Mouse (Mus musculus) embryo, embryonic 10 days (tissue): Measurements from ENCODE around the gene Yars.

Experiments
- DNase-seq: peaks from one replicate; pipeline ENCODE4 v3.0.0-alpha.2; 2015; ENCODE audit warnings: low spot score

The Yars gene

DNA sequence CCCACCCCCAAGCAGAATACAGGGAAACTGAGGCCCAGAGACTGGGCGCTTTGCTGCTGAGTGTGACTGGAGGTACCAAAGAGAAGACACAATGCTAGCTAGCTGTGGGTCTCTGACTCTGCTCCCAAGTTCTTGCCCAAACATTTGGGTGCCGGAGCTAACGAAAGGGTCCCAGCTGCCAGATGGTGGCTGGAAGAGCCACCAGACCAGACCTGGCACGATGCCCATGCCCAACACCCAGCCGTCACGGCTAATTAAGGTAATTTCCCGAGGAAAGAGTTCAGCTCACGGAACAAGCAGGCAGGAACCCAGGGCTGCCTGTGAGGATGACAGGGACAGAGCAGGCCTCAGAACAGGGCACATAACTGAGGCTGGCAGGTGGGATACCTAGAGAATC lies 38.4 kb downstream of the Yars start:
- no peak for DNase-seq

DNA sequence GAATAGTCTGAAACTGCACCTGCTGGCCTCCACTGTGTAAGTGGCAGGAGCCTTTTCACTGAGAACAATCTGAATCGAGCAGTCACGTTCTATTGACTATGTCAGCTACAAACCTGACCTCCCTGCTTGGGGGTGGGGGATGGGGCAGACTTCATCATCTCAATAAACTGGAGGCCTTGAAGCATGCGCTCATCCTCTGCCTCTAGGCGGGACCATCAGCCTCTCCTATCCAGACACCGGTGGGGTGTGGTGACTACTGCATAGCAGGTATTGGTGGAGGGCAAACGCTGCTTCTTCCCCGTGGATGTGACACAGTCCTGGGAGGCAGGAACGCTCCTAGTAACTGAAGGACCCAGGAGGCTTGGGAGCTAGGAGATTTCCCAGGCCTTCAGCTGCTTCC lies 41.4 kb downstream of the Yars start:
- DNase-seq, result no peak

DNA sequence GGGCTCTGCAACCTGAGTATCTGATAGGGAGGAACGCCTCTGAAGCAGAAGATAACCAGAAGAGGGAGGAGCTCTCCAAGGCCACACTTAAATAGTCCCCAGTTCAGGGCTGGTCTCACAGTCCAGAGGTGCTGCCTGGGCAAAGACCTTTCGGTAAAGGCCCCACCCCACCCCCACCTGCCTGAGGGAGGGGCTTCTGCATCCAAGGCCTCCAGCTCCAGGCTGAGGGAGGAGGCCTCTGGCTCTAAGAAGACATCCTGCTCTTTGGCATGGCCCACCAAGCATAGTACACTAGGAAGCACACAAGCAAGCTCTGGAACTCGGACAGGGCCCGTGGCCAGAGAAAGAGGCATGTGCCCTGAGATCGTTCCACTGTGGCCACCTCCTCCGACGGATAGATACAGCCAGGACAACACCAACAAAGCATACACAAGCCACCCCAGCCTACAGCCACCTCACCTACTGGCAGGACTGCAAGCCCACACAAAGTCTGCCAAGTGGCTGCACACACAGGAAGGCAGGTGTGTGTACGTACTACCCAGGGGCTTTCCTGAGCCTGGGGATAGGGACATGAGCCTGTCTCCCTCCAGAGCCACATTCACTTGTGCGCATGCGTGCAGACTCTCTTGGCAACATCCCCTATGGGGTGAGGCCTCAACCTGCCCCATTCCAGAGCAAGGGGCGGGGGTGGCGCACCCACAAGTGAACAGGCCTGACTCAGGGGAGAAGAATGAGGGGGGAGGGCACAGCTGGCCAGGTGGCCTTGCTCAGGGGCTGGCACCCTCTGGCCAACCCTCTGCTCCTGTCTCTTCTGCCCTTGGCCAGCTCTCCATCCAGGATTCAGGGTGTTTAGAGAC lies 42.3 kb downstream of the Yars start:
- no peak for DNase-seq

DNA sequence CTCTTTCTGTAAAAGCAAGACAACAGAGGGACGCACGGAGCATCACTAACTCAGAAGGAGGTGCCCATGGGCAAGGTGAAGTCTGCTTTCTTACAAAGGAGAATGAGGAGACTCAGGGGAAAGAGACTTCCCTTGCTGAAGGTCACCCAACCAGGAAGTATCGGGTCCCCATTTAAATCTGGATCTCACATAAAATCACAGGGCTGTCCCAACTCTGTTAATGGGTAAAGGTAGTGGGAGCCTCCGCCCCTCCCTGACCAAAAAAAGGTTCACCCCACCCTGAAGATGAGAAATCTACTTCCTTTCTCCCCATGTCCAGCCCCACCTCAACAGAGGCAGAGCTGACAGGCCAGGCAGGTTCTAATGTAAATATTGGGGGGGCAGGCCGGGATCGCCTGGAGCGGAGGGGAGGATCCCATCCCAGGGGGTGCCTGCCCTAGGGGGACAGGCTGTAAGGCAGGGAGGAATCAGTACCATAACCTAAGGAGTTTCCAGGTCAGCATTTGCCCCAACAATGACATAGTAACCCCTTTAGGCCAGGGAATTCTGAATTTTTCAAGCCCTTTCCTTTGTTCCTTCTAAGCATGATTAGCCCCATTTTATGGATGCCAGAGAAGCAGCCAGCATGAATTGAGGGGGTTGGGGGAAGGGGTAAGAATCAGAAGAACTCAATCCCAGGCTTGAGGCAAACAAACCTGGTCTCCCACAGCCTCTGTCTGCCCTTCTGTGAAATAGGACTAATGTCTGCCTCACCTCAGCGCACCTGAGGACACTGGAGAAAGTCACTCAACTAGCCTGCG lies 43.2 kb downstream of the Yars start:
- DNase-seq, result no peak

DNA sequence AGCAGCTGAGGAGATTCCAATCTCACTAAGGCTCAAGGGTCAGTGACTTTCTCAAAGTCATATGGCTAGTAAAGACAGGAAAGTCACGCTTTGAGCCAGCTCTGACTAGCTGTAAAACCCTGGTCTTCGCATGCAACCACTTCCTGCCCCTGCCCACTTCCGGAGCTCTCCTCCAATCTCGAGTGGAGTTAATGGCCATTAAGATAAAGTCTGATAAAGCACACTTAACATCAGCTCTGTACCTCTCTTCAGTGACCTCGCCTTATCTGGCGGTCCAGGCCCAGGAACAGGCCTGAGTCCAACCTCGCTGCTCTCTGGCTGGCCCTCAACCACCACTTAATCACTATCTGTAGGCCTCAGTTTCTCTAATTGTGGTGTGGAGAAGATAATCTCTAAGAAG lies 44.9 kb downstream of the Yars start:
- no peak for DNase-seq

DNA sequence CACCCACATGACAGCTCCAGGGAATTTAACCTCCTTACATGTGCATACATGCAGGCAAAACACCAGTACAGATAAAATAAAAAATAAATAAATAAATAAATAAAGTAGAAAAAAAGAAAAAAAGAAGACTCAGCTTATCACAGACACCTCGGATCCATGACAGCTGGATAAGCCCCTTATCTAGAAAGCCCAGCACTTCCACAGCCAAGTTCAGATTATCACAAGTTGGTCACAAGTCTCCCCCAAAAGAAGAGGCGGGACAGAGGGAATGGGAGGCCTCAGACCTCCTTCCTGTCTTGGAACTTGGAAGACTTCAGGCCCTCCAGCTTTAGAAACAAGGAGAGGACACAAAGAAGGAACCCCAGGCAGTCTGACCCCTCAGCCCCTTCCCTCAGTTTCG lies 45.6 kb downstream of the Yars start:
- no peak for DNase-seq

DNA sequence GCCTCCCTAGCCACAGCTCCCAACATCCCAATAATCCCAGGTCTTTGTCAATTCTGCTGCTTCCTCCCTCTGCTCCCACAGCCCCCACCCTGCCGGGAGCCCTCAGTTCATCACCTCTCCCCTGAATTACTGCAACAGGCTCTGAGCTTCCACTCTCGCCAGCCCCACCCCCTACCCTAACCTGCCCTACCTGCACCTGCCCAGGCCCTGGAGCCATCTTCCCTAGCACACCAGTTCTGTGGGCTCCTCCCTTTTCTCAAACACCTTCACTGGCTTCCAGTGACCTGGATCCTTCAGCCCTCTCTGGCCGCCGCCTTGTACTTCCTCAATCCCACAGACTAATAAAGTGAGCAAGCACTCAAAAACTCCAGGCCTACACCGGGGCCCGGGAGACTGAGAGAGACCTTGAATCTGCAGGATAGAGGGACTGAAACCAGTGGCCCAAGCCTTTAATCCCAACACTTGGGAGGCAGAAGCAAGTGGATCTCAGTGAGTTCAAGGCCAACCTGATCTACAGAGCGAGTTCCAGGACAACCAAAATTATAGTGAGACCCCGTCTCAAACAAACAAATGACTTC lies 46.8 kb downstream of the Yars start:
- no peak for DNase-seq

DNA sequence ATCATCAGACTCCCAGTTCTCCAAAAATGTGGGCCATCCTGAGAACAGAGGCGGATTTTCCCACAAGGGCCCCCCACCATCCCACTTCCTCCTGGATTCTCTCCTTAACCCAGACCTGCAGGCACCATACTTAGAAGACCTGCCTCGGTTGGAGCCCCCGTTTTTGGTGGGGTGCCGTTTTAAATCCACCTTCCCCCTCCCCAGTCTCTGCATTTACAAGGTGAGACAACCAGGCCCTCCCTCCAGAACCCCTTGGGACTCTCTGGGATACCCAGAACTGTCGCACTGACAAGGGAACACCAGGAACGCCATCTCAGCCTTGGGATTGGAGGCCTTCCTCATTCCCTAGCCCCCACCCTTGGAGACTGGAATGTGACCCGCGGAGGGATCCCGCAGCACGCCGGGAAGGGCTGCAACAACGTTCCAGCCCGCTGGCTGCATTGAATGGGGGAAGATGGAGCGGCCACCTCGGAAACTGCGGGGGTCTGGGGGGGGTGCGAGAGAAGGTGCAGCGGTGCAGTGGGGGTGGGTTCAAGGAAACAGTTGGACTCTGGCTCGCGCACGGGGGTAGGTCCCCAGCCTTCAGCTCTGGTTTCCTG lies 48.4 kb downstream of the Yars start:
- DNase-seq, result peak; percentile 76

DNA sequence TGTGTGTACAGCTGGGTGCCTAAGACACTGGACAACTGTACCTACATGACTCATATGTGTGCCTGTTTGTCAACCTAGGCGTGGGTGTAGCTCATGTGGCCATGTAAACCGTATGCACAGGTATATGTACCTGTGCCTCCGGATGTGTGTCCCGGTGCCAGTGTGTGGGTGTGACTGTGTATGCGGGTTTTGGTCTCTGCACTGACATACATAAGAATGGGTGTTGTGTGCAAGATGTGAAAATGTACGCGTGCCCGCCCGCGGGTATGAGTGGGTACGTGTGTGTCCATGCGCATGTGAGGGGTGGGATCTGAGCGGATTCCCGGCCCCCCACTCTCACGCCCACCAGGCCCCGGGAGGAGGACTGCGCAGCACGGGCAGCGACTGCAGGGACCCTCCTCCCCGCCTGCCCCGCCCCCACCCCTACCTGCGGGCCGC lies 49.0 kb downstream of the Yars start:
- DNase-seq, result no peak

DNA sequence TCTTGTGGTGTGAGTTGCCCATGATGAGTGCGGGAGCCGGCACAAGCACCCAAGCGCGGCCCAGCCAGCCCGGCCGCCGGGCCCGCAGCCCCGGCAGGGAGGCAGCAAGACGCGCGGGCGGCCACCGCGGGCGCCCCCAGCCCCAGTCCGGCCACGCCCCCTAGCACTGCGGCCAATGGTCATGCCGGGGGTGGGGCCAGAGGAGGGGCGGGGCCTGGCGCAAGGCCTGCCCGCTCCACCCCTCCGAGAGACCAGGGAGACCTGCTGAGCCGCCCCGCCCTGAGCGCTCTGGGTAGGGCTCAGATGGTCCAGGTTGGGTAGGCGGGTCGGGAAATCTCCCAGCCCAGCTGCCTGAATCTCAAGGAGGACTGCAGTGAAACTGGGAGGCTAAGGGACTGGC lies 49.5 kb downstream of the Yars start:
- peak; percentile 87 for DNase-seq

DNA sequence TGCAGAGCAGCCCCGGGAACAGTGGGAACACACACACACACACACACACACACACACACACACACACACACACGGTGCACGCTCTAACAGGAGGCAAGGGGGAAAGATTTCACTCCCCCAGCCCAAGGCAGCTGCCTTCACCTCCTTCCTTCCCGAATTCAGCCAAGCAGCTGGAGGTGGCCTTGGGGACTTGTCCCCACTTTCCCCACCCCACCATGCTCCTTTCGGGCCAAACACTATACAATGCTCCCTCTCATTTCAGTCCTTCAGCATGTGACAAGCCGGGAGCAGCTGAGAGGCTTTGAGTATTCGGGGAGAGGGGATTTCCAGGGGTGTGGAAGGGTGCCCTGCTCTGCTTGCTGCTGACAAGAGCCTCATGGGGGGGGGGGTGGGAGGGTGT lies 52.3 kb downstream of the Yars start:
- DNase-seq, result no peak

DNA sequence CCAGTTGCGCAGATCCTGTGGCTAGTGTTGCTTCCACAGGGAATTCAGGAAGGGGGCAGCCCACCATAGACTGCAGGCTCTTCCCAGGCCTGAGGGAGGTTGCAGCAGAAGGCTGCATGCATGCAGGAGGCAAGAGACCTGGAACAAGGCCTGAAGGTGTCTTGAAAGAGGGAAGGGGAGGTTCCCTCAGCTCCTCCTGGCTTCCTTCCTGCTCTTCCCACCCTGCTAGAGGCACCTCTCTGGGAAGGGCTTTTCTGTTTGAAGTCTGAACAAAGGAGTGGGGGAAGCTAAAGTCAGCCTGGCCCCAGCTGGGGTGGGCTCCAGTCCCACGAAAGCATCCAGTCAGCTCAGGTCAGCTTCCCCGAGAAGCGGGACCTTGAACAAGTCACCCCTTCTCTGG lies 52.8 kb downstream of the Yars start:
- DNase-seq, result no peak

DNA sequence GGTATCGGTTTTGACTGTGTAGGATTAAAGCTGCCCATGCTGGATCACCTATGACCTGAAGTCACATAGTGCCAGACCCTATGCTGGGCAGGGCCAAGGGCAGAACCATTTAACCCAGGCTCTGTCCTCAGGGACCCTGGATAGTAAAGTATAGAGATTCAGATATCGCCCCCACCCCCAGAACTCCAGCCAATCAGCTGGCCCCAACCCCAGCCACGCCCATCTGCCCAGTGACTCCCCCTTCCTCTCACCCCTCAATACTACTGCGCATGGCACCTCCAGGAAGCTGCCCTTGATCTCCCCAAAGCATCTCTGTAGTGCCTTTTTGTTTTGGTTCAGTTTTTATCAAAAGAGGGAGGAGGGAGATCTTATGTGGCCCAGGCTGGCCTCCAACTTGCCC lies 53.2 kb downstream of the Yars start:
- DNase-seq, result no peak

DNA sequence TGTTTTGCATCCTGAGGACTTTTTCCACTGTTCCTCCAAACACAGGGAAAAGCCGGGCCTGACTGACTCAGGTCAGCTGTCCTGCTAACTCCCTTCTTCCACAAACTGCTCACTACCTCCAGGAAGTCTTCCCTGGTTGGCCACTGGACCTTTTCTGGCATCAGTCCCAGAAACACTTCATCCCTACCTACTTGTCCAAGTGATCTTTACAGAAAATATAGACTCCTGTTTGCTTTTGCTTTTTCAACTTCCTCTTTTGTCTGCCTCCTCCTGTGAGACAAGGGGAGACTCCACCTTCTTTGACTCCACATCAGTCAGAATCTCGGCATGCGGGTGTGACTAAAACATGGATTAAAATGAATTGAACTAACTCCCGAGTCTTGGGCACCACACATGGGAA lies 55.2 kb downstream of the Yars start:
- no peak for DNase-seq

DNA sequence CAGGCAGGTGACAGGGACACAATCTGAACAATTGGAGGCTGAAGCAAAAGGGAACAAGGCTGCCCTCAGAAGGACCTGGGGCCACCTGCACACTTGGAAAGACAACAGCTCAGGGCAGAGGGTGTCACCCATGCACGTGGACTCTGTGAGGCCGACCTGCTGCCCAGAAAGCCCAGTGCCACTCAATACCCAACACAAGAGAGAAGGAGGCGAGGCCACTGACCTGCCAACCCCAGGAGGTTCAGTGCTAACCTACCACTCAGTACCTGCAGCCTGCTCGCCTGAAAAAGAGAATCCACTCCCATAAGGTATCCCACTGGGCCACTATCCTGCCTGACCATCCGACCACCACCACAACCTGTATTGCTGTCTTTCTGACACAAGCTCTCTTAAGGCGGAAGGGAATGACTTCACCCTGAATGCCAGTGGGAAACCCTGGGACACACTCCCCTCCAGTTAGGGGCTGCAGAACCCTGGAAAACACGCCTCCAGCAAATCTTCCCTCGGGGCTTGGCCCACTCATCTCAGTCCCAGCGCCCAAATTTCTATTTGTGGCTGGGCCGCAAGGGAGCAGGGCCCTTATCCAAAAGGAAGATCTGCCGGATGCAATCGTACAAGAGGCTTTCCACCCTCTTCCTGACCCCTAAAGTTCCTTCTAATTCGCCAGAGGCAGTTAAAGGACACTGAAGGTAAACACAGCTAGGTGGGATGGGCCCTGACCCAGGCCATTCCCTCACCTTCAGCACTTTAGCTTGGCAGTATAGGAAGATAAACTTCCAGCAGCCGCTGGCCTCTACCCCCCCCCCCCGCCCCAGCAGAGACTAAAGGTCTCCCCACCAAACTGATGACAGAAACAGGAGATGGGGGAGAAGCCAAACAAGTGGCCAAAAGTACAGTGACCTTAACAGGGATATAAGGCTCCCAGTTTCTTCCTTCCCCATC lies 57.1 kb downstream of the Yars start:
- no peak for DNase-seq

DNA sequence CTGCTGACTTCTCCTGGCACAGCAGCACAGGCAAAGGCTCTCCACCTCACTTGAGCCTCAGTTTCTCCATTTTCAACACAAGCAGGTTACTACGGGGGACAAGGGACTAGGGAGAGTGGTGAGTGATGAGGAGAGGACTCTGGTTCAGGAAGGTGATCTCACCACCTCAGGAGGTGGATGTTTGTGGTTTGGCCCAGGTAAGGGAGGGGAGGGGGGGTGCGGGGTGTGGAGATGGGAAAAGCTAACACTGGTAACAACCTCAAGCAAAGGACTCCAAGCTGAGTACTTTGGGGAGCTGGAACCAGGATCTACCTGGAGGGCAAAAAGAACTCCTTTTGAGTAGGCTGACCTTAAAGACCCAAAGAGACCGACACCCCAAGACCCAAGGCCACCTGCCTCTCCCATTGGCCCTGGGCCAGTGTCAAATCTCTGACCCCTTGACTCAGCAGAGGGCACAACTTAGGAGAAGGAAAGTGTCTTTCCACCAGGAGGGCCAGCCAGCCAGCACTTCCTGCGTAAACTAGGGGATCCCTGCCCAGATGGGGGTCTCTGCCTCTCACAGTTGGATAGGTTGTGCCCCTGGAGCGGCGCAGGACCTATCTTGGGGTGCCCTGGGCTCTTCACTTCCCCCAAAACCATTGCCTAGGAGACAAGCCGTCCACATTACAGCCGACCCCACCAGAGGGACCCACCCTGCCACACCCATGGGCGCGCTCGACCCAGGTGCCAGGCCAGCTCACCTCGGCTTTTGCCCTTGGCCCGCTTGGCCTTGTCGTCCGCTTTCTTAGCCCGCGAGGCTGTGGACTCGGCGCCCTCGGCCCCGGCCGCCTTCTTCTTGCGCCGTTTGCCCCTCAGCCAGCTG lies 58.1 kb downstream of the Yars start:
- no peak for DNase-seq

DNA sequence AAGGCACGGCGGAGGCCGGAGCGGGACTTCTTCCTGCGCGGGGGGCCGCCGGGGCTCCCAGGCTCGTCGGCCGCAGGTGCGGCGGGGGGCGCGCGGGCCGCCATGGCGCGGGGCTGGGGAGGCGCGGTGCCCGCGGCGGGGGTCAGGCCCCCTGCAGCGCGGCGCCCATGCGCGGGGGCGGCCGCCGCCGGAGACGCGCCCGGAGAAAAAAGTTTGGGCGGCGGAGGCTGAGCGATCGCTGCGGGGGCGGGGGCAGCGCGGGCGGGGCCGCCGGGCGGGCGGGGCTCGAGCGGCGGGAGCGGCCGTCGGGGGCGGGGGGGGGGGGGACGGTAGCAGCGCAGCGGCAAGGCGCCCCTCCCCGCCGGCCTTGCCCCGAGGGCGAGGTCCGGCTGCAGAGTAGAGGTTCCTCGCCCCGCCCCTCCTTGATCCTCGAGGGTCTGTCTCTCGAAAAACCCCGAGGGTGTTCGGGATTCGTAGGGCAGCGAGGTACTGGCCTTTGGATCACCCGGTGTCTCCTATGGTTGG lies 58.7 kb downstream of the Yars start:
- DNase-seq, result no peak

DNA sequence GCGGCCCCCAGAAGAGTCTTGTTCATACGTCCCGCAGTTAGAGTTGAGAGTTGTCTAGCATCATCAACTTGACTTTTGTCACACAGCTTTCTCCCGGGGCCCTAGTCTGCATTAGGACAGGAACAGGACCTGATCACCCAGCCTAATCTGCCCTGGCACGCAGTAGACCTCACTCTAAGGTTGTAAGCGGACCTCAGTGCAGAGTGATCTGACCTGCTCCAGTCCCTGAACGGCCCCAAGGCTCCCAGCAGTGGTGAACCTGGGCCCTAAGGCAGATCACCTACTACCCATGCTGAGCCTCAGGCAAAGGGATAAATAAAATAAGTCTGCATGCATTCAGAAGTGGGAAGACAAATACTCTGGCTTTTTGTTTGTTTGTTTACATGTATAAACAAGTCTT lies 59.7 kb downstream of the Yars start:
- DNase-seq, result no peak

DNA sequence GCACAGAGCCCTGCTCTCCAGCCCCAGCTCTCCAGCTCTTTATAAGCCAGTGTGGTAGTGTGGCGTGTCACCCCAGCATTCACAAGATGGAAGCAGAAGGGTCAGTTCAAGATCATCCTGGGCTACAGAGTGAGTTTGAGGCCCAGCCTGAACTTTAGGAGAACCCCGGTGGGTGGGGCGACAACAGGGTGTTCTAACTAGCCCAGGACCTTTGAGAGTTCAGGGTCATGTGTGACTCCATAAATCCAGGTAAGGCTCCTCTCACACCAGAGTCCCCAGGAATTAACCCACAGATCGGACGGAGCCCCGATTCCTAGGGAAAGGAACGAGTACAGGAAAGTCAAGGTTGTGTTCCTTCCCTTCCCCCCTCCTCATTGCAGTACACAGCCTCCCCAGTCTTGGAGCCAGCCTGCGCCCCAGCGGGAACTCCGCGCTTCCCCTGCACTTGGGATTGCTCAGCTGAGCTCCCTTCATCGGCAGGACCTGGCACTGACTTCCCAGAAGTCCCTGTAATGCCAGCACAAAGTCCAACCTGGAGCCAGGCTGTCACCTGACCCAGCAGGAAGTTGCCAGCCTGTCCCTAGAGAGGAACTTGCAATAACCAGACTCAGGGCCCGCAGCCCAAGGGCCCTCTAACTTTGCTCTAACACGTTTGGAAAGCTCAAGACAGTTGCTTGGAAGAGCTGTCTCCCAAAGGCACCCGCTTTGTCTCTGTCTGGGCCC lies 61.4 kb downstream of the Yars start:
- DNase-seq, result no peak
